Mouse (Mus musculus) WW6 (cell line): Measurements from ENCODE around the gene Cd2bp2.

Experiments
- DNase-seq: peaks from one replicate; pipeline ENCODE4 v3.0.0-alpha.2; 2013; ENCODE audit warnings: low read depth, low spot score

Gene Cd2bp2

GRCm38 (mm10) chr7:127142214-127142613 lies 53.6 kb downstream of the Cd2bp2 start:
- no peak for DNase-seq
